ENCODE assay signal across 20 mouse cellular contexts in genomic region chr2:29641707-29642106, GRCm38 (mm10).
"Had no signal": no experiment of that assay in that cellular context is flagged by ENCODE, and none has a peak within 500 bp of the region (broad histone marks: within the 10 kb centered on the region; RNA-seq: fewer than 3 reads in every experiment).

No protein-coding gene starts in this region.

- H3K4me2 ChIP-seq: intestine, embryonic 15.5 days; liver, embryonic 13.5 days; midbrain, embryonic 11.5 days; neural tube, embryonic 12.5 days had no signal

- H3K27ac ChIP-seq: intestine, embryonic 15.5 days; liver, embryonic 13.5 days; neural tube, embryonic 12.5 days; stomach, postnatal 0 days had no signal

- H3K9ac ChIP-seq: intestine, embryonic 15.5 days; liver, embryonic 13.5 days; neural tube, embryonic 12.5 days had no signal

- DNase-seq: kidney, adult 11 months; kidney, adult 9 months; kidney, postnatal 14 days; kidney, postnatal 4 days; layer of hippocampus, postnatal 36 days; left cerebral cortex, postnatal 4 days; liver, embryonic 13.5 days; lung, adult 2 months; lung, postnatal 14 days; lung, postnatal 4 days; midbrain, embryonic 14.5 days; retina, postnatal 1 day; right cerebral cortex, postnatal 25 days; spleen, adult 18-20 months; thymus, postnatal 25 days had no signal

- H3K36me3 ChIP-seq: neural tube, embryonic 12.5 days had no signal

- H3K9me3 ChIP-seq: intestine, embryonic 15.5 days; liver, embryonic 13.5 days; neural tube, embryonic 12.5 days had no signal

- H3K27me3 ChIP-seq: intestine, embryonic 15.5 days; liver, embryonic 13.5 days; neural tube, embryonic 12.5 days had no signal

- H3K4me3 ChIP-seq: intestine, embryonic 15.5 days; left cerebral cortex, adult 2 months; liver, embryonic 13.5 days; neural tube, embryonic 12.5 days had no signal

- H3K4me1 ChIP-seq: intestine, embryonic 15.5 days had no signal
